In genomic region chr1:194815547-194815946, GRCm38 (mm10) we compare ENCODE assay signal across 12 mouse cellular contexts.
DNase-seq lines count a peak whose midpoint lies in the region; ATAC-seq and TF ChIP-seq lines count a peak whose summit lies in the region.
"Had no signal": no experiment of that assay in that cellular context is flagged by ENCODE, and none has a peak within 500 bp of the region (broad histone marks: within the 10 kb centered on the region; RNA-seq: fewer than 3 reads in every experiment).

No protein-coding gene starts in this region.

- no peak overlapping the region for H3K4me2 ChIP-seq in forebrain, embryonic 16.5 days (ENCODE audit: low read length)
- no peak overlapping the region for H3K4me2 ChIP-seq in stomach, embryonic 15.5 days
- H3K4me2 ChIP-seq in stomach, postnatal 0 days (replicated peaks; ENCODE audit: low read depth), result no peak overlapping the region
- H3K4me2 ChIP-seq in heart, postnatal 0 days (ENCODE audit: low read depth, low read length), result no peak overlapping the region
- H3K4me2 ChIP-seq in neural tube, embryonic 15.5 days, result no peak overlapping the region
- H3K4me2 ChIP-seq: embryonic facial prominence, embryonic 12.5 days had no signal

- H3K27me3 ChIP-seq in forebrain, embryonic 16.5 days (replicated peaks; ENCODE audit: control insufficient read depth, insufficient read depth, low read length), result no peaks in the 10 kb centered on the region
- no peaks in the 10 kb centered on the region for H3K27me3 ChIP-seq in forebrain, embryonic 10.5 days (ENCODE audit: poor library complexity, severe bottlenecking)
- no peaks in the 10 kb centered on the region for H3K27me3 ChIP-seq in stomach, embryonic 15.5 days (replicated peaks)
- no peaks in the 10 kb centered on the region for H3K27me3 ChIP-seq in stomach, postnatal 0 days (ENCODE audit: control insufficient read depth, insufficient read depth, low read length)
- no peaks in the 10 kb centered on the region for H3K27me3 ChIP-seq in heart, postnatal 0 days (ENCODE audit: control insufficient read depth, insufficient read depth, low read length)
- no peaks in the 10 kb centered on the region for H3K27me3 ChIP-seq in neural tube, embryonic 15.5 days (replicated peaks)
- H3K27me3 ChIP-seq: embryonic facial prominence, embryonic 12.5 days had no signal

- TF ChIP-seq EP300 in stomach, postnatal 0 days (optimal IDR thresholded peaks at IDR 0.05), result no peak
- TF ChIP-seq EP300 in heart, postnatal 0 days (IDR thresholded peaks at IDR 0.05; ENCODE audit: low read depth), result no peak

- WGBS in forebrain, embryonic 16.5 days, result 28% methylated on average over 1 of the region's 1 CpGs
- WGBS in forebrain, embryonic 10.5 days, result 64% methylated on average over 1 of the region's 1 CpGs
- WGBS in stomach, embryonic 15.5 days, result 80% methylated on average over 1 of the region's 1 CpGs
- WGBS in stomach, postnatal 0 days, result 65% methylated on average over 1 of the region's 1 CpGs
- 27% methylated on average over 1 of the region's 1 CpGs for WGBS in heart, postnatal 0 days
- 65% methylated on average over 1 of the region's 1 CpGs for WGBS in neural tube, embryonic 15.5 days

- no peak for DNase-seq in forebrain, embryonic 10.5 days (ENCODE audit: extremely low spot score, low spot score)
- DNase-seq in stomach, postnatal 0 days (ENCODE audit: low spot score), result no peak
- peak; percentile 72 for DNase-seq in heart, postnatal 0 days (ENCODE audit: low spot score)
- DNase-seq in layer of hippocampus, adult 9-10 months (ENCODE audit: low spot score), result no peak
- no peak for DNase-seq in layer of hippocampus, postnatal 10 days (ENCODE audit: low spot score in 2 of 2)
- DNase-seq: gastrocnemius, adult 2 months; thymus, postnatal 25 days had no signal

- H3K36me3 ChIP-seq in forebrain, embryonic 16.5 days (ENCODE audit: control insufficient read depth, insufficient read depth), result peaks cover 28% of the 10 kb centered on the region
- peaks cover 14% of the 10 kb centered on the region for H3K36me3 ChIP-seq in forebrain, embryonic 10.5 days (replicated peaks)
- H3K36me3 ChIP-seq in stomach, embryonic 15.5 days, result no peaks in the 10 kb centered on the region
- H3K36me3 ChIP-seq in stomach, postnatal 0 days (ENCODE audit: control insufficient read depth, insufficient read depth, low read length), result peaks cover 8% of the 10 kb centered on the region
- H3K36me3 ChIP-seq in heart, postnatal 0 days (replicated peaks; ENCODE audit: control insufficient read depth, insufficient read depth, low read length), result peaks cover 34% of the 10 kb centered on the region
- H3K36me3 ChIP-seq in neural tube, embryonic 15.5 days, result peaks cover 46% of the 10 kb centered on the region

- H3K9ac ChIP-seq in forebrain, embryonic 16.5 days (replicated peaks; ENCODE audit: low read depth, low read length), result no peak overlapping the region
- no peak overlapping the region for H3K9ac ChIP-seq in stomach, embryonic 15.5 days
- no peak overlapping the region for H3K9ac ChIP-seq in stomach, postnatal 0 days (ENCODE audit: low read length)
- no peak overlapping the region for H3K9ac ChIP-seq in heart, postnatal 0 days (replicated peaks; ENCODE audit: low read depth, low read length)
- H3K9ac ChIP-seq in neural tube, embryonic 15.5 days (replicated peaks), result no peak overlapping the region
- H3K9ac ChIP-seq: embryonic facial prominence, embryonic 12.5 days had no signal

- no peak overlapping the region for H3K4me3 ChIP-seq in forebrain, embryonic 16.5 days (replicated peaks; ENCODE audit: low read length)
- H3K4me3 ChIP-seq in forebrain, embryonic 10.5 days, result no peak overlapping the region
- H3K4me3 ChIP-seq in stomach, embryonic 15.5 days (replicated peaks), result no peak overlapping the region
- H3K4me3 ChIP-seq in stomach, postnatal 0 days (ENCODE audit: low read depth, low read length), result no peak overlapping the region
- no peak overlapping the region for H3K4me3 ChIP-seq in heart, postnatal 0 days (ENCODE audit: low read depth, low read length)
- no peak overlapping the region for H3K4me3 ChIP-seq in neural tube, embryonic 15.5 days (replicated peaks)
- H3K4me3 ChIP-seq: embryonic facial prominence, embryonic 12.5 days; gastrocnemius, adult 2 months; megakaryocyte, embryonic 14.5 days had no signal

- no peak for ATAC-seq in forebrain, embryonic 16.5 days
- peak; percentile 76; the same call in 1 of the 2 replicates for ATAC-seq in stomach, embryonic 15.5 days (ENCODE audit: insufficient read depth, low FRiP score, low read depth)
- ATAC-seq in stomach, postnatal 0 days (ENCODE audit: low FRiP score, low TSS enrichment), result no peak
- peak; percentile 86 for ATAC-seq in heart, postnatal 0 days (ENCODE audit: insufficient read depth, low read depth)
- no peak for ATAC-seq in neural tube, embryonic 15.5 days (ENCODE audit: low FRiP score)

- no peaks in the 10 kb centered on the region for H3K9me3 ChIP-seq in forebrain, embryonic 16.5 days (ENCODE audit: control insufficient read depth, low read length)
- no peaks in the 10 kb centered on the region for H3K9me3 ChIP-seq in forebrain, embryonic 10.5 days
- no peaks in the 10 kb centered on the region for H3K9me3 ChIP-seq in stomach, embryonic 15.5 days
- no peaks in the 10 kb centered on the region for H3K9me3 ChIP-seq in stomach, postnatal 0 days (ENCODE audit: control insufficient read depth, low read length)
- H3K9me3 ChIP-seq in heart, postnatal 0 days (replicated peaks; ENCODE audit: control insufficient read depth, low read length), result no peaks in the 10 kb centered on the region
- H3K9me3 ChIP-seq in neural tube, embryonic 15.5 days (replicated peaks), result no peaks in the 10 kb centered on the region
- H3K9me3 ChIP-seq: embryonic facial prominence, embryonic 12.5 days; megakaryocyte, embryonic 14.5 days had no signal

- TF ChIP-seq CTCF in stomach, postnatal 0 days (IDR thresholded peaks at IDR 0.05; ENCODE audit: low read depth), result no peak
- TF ChIP-seq CTCF in heart, postnatal 0 days (IDR thresholded peaks at IDR 0.05; ENCODE audit: low read depth), result no peak

- 0 out of 2 replicates have a peak, but pooled peaks cover 2% of the 10 kb centered on the region for H3K4me1 ChIP-seq in forebrain, embryonic 16.5 days (replicated peaks; ENCODE audit: control insufficient read depth, insufficient read depth, low read length)
- H3K4me1 ChIP-seq in forebrain, embryonic 10.5 days, result no peaks in the 10 kb centered on the region
- H3K4me1 ChIP-seq in stomach, embryonic 15.5 days, result no peaks in the 10 kb centered on the region
- H3K4me1 ChIP-seq in stomach, postnatal 0 days (replicated peaks; ENCODE audit: control insufficient read depth, insufficient read depth), result no peaks in the 10 kb centered on the region
- H3K4me1 ChIP-seq in heart, postnatal 0 days (ENCODE audit: control insufficient read depth, insufficient read depth), result peaks cover 10% of the 10 kb centered on the region
- H3K4me1 ChIP-seq in neural tube, embryonic 15.5 days, result peaks cover 2% of the 10 kb centered on the region; the same call in 1 of the 2 replicates
- H3K4me1 ChIP-seq: embryonic facial prominence, embryonic 12.5 days had no signal

- H3K27ac ChIP-seq in forebrain, embryonic 16.5 days (ENCODE audit: low read length), result 0 out of 2 replicates have a peak overlapping the region, but pooled peaks have one; percentile 8
- no peak overlapping the region for H3K27ac ChIP-seq in forebrain, embryonic 10.5 days
- H3K27ac ChIP-seq in stomach, embryonic 15.5 days, result no peak overlapping the region
- H3K27ac ChIP-seq in stomach, postnatal 0 days (replicated peaks), result no peak overlapping the region
- peak overlapping the region; percentile 87 for H3K27ac ChIP-seq in heart, postnatal 0 days (ENCODE audit: low read depth)
- H3K27ac ChIP-seq in neural tube, embryonic 15.5 days (replicated peaks), result 0 out of 2 replicates have a peak overlapping the region, but pooled peaks have one; percentile 15
- H3K27ac ChIP-seq: embryonic facial prominence, embryonic 12.5 days; gastrocnemius, adult 2 months had no signal

Comparison
In these comparisons a context has a peak if more than half of its experiments do, and no peak if none do; other contexts are left out.
1. ATAC-seq: peak in stomach, embryonic 15.5 days (single experiment) and heart, postnatal 0 days (single experiment); none in forebrain, embryonic 16.5 days (single experiment), stomach, postnatal 0 days (single experiment) and neural tube, embryonic 15.5 days (single experiment).
2. H3K27ac ChIP-seq: peak in forebrain, embryonic 16.5 days (single experiment), heart, postnatal 0 days (single experiment) and neural tube, embryonic 15.5 days (single experiment); none in forebrain, embryonic 10.5 days (single experiment), stomach, embryonic 15.5 days (single experiment) and stomach, postnatal 0 days (single experiment).